Mouse (Mus musculus) kidney, embryonic 16.5 days (tissue): ENCODE measurements at regions not wholly inside any gene's neighbourhood (a gene's known extent, or its start where the extent isn't known, plus 50 kb on each side); places are given as distances from the start of the nearest gene placed in this dataset.
A peak's percentile ranks its signal among the peaks of the same experiment; 100 is the strongest.

Experiments
- ATAC-seq: fragments of 200-750 bp; cut with Nextera tagmentation; 2 replicates; pipeline ENCODE4 v1.8.0; 2017; ENCODE audit warnings: moderate TSS enrichment; ENCODE audit not compliant: low FRiP score, low TSS enrichment
- H3K27ac ChIP-seq: fragments of 300-500 bp; sonication (generic); 2 replicates; pipeline ENCODE4 v1.5.1; 2014; ENCODE audit warnings: low read length
- H3K27me3 ChIP-seq: fragments of 300-500 bp; sonication (generic); 2 replicates; pipeline ENCODE4 v1.6.1; 2014; ENCODE audit warnings: low read length, control low read depth, mixed read lengths; ENCODE audit not compliant: insufficient read depth
- H3K36me3 ChIP-seq: fragments of 300-500 bp; sonication (generic); 2 replicates; pipeline ENCODE4 v1.6.1; 2014; ENCODE audit warnings: low read length, control low read depth, mixed read lengths; ENCODE audit not compliant: insufficient read depth
- H3K4me1 ChIP-seq: fragments of 300-500 bp; sonication (generic); 2 replicates; pipeline ENCODE4 v1.6.1; 2014; ENCODE audit warnings: low read length, control low read depth, mixed read lengths; ENCODE audit not compliant: insufficient read depth
- H3K4me2 ChIP-seq: fragments of 300-500 bp; sonication (generic); replicated peaks from 2 replicates; pipeline ENCODE4 v1.6.1; 2014; ENCODE audit warnings: low read depth, low read length
- H3K4me3 ChIP-seq: fragments of 300-500 bp; sonication (generic); 2 replicates; pipeline ENCODE4 v1.5.1; 2014; ENCODE audit warnings: mild to moderate bottlenecking, low read length
- H3K9ac ChIP-seq: fragments of 300-500 bp; sonication (generic); replicated peaks from 2 replicates; pipeline ENCODE4 v1.6.1; 2014; ENCODE audit warnings: low read length
- H3K9me3 ChIP-seq: fragments of 300-500 bp; sonication (generic); 2 replicates; pipeline ENCODE4 v1.6.1; 2016; ENCODE audit warnings: low read length, control low read depth
- WGBS: fragments of 180-500 bp; shearing (Covaris S2); extraction: QIAGEN DNeasy Blood & Tissue Kit; methylation state at CpG from one replicate; pipeline ENCODE4 v1.1.7; 2014; 5-methylcytosine and 5-hydroxymethylcytosine counted together

GRCm38 (mm10) chr11:114611690-114612089 lies 56.6 kb upstream of the Rpl38 start:
- Histone ChIP-seq H3K9me3 (0 out of 2 replicates have a peak, but pooled peaks cover 4% of the 10 kb centered on the region), H3K4me2 (no peak overlapping the region), H3K27me3 (no peaks in the 10 kb centered on the region), H3K4me3 (no peak overlapping the region), H3K4me1 (no peaks in the 10 kb centered on the region), H3K36me3 (no peaks in the 10 kb centered on the region), H3K9ac (no peak overlapping the region), H3K27ac (no peak overlapping the region)
- 75% methylated on average over 8 of the region's 8 CpGs for WGBS
- no peak for ATAC-seq

GRCm38 (mm10) chr11:114608009-114608408 lies 60.3 kb upstream of the Rpl38 start:
- Histone ChIP-seq H3K36me3 (no peaks in the 10 kb centered on the region), H3K27me3 (no peaks in the 10 kb centered on the region), H3K4me1 (no peaks in the 10 kb centered on the region), H3K4me3 (no peak overlapping the region), H3K9ac (no peak overlapping the region), H3K9me3 (peaks cover 6% of the 10 kb centered on the region), H3K27ac (no peak overlapping the region), H3K4me2 (no peak overlapping the region)
- 90% methylated on average over 9 of the region's 9 CpGs for WGBS
- no peak for ATAC-seq

GRCm38 (mm10) chr11:114603108-114603507 lies 65.2 kb upstream of the Rpl38 start:
- ATAC-seq: no peak
- H3K27me3 ChIP-seq: no peaks in the 10 kb centered on the region
- H3K36me3 ChIP-seq: no peaks in the 10 kb centered on the region
- H3K4me2 ChIP-seq: no peak overlapping the region
- no peak overlapping the region for H3K4me3 ChIP-seq
- peaks cover 4% of the 10 kb centered on the region for H3K9me3 ChIP-seq
- no peak overlapping the region for H3K9ac ChIP-seq
- H3K27ac ChIP-seq: no peak overlapping the region
- no peaks in the 10 kb centered on the region for H3K4me1 ChIP-seq
- WGBS: 79% methylated on average over 6 of the region's 6 CpGs

GRCm38 (mm10) chr11:114597225-114597624 lies 71.1 kb upstream of the Rpl38 start:
- Histone ChIP-seq H3K4me1 (no peaks in the 10 kb centered on the region), H3K27ac (no peak overlapping the region), H3K27me3 (no peaks in the 10 kb centered on the region), H3K4me3 (no peak overlapping the region), H3K9ac (no peak overlapping the region), H3K9me3 (no peaks in the 10 kb centered on the region), H3K4me2 (no peak overlapping the region), H3K36me3 (no peaks in the 10 kb centered on the region)
- ATAC-seq: no peak
- WGBS: 54% methylated on average over 2 of the region's 2 CpGs

GRCm38 (mm10) chr11:114592961-114593360 lies 75.4 kb upstream of the Rpl38 start:
- WGBS: 65% methylated on average over 9 of the region's 9 CpGs
- ATAC-seq: no peak
- Histone ChIP-seq H3K4me3 (no peak overlapping the region), H3K4me2 (no peak overlapping the region), H3K9ac (no peak overlapping the region), H3K36me3 (no peaks in the 10 kb centered on the region), H3K4me1 (peaks cover 6% of the 10 kb centered on the region), H3K9me3 (no peaks in the 10 kb centered on the region), H3K27me3 (no peaks in the 10 kb centered on the region), H3K27ac (no peak overlapping the region)

DNA sequence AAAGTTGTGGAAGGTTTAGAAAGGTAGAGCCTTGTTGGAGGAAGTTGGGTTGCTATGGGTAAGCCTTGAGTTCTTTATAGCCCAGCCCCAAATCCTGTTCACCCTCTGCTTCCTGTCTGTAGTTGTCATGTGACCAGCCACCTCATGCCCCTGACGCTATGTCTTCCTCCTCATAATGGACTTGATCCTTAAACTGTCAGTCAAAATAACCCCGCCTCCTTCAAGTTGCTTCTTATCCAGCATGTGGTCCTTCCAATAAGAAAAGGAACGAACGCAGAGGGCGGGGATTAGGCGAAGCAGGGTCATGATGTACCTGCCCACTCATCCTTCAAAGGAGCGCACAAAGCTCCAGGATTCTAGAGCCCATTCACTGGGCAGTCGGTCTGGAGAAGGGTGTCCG lies 79.8 kb upstream of the Rpl38 start:
- WGBS: 72% methylated on average over 9 of the region's 9 CpGs
- no peak overlapping the region for H3K27ac ChIP-seq

DNA sequence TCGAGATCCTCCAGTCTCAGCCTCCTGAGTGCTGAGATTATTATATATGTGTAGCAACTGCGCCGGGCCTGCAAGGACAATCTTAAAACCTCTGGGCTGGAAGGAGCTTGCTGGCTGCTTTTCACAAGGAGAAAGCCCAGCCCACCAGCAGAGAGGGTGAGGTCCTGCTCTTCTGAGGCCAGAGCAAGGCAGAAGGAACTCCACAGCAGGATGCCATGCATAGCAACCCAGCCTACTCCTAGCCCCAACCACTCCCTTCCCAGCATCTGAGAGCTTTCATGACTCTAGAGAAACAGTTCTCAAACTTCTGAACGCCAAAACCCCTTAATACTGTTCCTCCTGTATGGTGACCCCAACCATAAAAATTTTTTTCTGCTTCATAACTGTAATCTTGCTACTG lies 80.3 kb upstream of the Rpl38 start:
- WGBS: 84% methylated on average over 4 of the region's 4 CpGs
- ATAC-seq: no peak
- peaks cover 10% of the 10 kb centered on the region for H3K4me1 ChIP-seq
- no peak overlapping the region for H3K4me3 ChIP-seq
- H3K4me2 ChIP-seq: no peak overlapping the region
- H3K27me3 ChIP-seq: no peaks in the 10 kb centered on the region
- peaks cover 4% of the 10 kb centered on the region; the same call in 1 of the 2 replicates for H3K9me3 ChIP-seq
- H3K27ac ChIP-seq: no peak overlapping the region
- no peak overlapping the region for H3K9ac ChIP-seq
- no peaks in the 10 kb centered on the region for H3K36me3 ChIP-seq

More for the DNA sequence above, 79.8 kb upstream of the Rpl38 start:
- Histone ChIP-seq H3K36me3 (no peaks in the 10 kb centered on the region), H3K9me3 (peaks cover 4% of the 10 kb centered on the region; the same call in 1 of the 2 replicates), H3K4me1 (peaks cover 10% of the 10 kb centered on the region), H3K9ac (no peak overlapping the region), H3K4me3 (no peak overlapping the region), H3K4me2 (no peak overlapping the region), H3K27me3 (no peaks in the 10 kb centered on the region)
- no peak for ATAC-seq

DNA sequence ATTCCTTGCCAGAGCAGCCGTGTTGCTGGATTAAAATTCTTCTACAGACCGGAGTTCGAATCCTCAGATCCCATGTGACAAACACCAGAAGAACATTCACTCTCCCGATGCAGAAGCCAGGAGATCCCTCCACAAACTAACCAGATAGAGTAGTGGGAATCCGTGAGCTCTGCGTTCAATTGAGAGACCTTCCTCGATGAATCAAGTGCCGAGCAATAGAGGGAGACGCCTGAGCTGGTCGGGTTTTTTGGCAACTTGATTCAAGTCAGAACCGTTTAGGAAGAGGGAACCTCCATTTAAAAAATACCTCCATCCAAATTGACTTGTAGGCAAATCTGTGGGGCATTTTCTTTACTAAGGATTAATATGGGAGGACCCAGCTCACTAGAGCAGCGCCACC lies 81.9 kb upstream of the Rpl38 start:
- H3K27me3 ChIP-seq: no peaks in the 10 kb centered on the region
- WGBS: 89% methylated on average over 12 of the region's 12 CpGs
- no peak overlapping the region for H3K4me2 ChIP-seq

GRCm38 (mm10) chr11:114584804-114585203 lies 83.5 kb upstream of the Rpl38 start:
- Histone ChIP-seq H3K4me1 (peaks cover 9% of the 10 kb centered on the region), H3K27me3 (no peaks in the 10 kb centered on the region), H3K9ac (no peak overlapping the region), H3K9me3 (peaks cover 8% of the 10 kb centered on the region; the same call in 1 of the 2 replicates), H3K4me2 (no peak overlapping the region), H3K4me3 (no peak overlapping the region), H3K27ac (no peak overlapping the region), H3K36me3 (no peaks in the 10 kb centered on the region)
- 24% methylated on average over 6 of the region's 6 CpGs for WGBS
- ATAC-seq: peak; percentile 73; the same call in 1 of the 2 replicates

More for the DNA sequence above, 81.9 kb upstream of the Rpl38 start:
- Histone ChIP-seq H3K4me1 (peaks cover 10% of the 10 kb centered on the region), H3K27ac (no peak overlapping the region), H3K36me3 (no peaks in the 10 kb centered on the region), H3K9ac (no peak overlapping the region), H3K9me3 (peaks cover 8% of the 10 kb centered on the region; the same call in 1 of the 2 replicates), H3K4me3 (no peak overlapping the region)
- no peak for ATAC-seq

DNA sequence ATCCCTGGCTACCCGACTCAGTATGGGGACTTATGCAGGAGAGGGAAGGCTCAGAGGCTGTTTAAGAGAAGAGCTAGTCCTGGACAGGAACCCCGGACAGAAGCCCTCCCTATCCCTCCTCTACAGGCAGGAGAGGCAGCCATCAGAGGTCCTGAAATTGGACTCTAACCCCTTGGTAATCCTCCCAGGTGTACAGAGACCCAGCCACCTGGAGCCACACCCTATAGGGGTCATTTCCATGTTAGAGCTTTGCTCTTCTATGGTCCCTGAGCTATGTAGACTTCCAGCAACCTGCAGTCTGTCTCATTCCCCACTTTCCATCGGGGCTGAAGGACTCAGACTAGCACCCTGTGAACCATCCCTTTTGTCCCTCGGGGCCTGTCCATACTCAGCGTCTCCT lies 84.2 kb upstream of the Rpl38 start:
- H3K27me3 ChIP-seq: no peaks in the 10 kb centered on the region
- H3K4me1 ChIP-seq: peaks cover 4% of the 10 kb centered on the region
- ATAC-seq: no peak
- no peak overlapping the region for H3K27ac ChIP-seq
- H3K4me2 ChIP-seq: no peak overlapping the region
- H3K9ac ChIP-seq: no peak overlapping the region
- H3K9me3 ChIP-seq: peaks cover 8% of the 10 kb centered on the region; the same call in 1 of the 2 replicates
- WGBS: 49% methylated on average over 5 of the region's 5 CpGs
- no peaks in the 10 kb centered on the region for H3K36me3 ChIP-seq
- H3K4me3 ChIP-seq: no peak overlapping the region
